In genomic region chr11:90083042-90083441, GRCm38 (mm10) we compare ENCODE assay signal across 28 mouse cellular contexts. TPM values are rescaled to one million over a fixed set of nuclear protein-coding genes. Genes with fewer than 3 reads are reported as not detected.
A peak's percentile ranks its signal among the peaks of the same experiment; 100 is the strongest.
DNase-seq lines count a peak whose midpoint lies in the region; ATAC-seq lines count a peak whose summit lies in the region.
"Had no signal": no experiment of that assay in that cellular context is flagged by ENCODE, and none has a peak within 500 bp of the region (broad histone marks: within the 10 kb centered on the region; RNA-seq: fewer than 3 reads in every experiment).

No protein-coding gene starts in this region.

- no peak overlapping the region for H3K4me2 ChIP-seq in embryonic facial prominence, embryonic 14.5 days (ENCODE audit: low read depth, low read length)
- no peak overlapping the region for H3K4me2 ChIP-seq in liver, embryonic 11.5 days
- H3K4me2 ChIP-seq: embryonic facial prominence, embryonic 12.5 days; hindbrain, embryonic 13.5 days; kidney, embryonic 15.5 days; limb, embryonic 15.5 days; liver, embryonic 15.5 days; lung, embryonic 15.5 days had no signal

- H3K27me3 ChIP-seq in embryonic facial prominence, embryonic 14.5 days (replicated peaks; ENCODE audit: control insufficient read depth, insufficient read depth, low read length): no peaks in the 10 kb centered on the region
- no peaks in the 10 kb centered on the region for H3K27me3 ChIP-seq in embryonic facial prominence, embryonic 10.5 days (replicated peaks; ENCODE audit: low read depth, poor library complexity, severe bottlenecking)
- no peaks in the 10 kb centered on the region for H3K27me3 ChIP-seq in liver, embryonic 11.5 days (replicated peaks; ENCODE audit: control insufficient read depth, insufficient read depth, low read length)
- H3K27me3 ChIP-seq: embryonic facial prominence, embryonic 12.5 days; hindbrain, embryonic 13.5 days; kidney, embryonic 15.5 days; limb, embryonic 15.5 days; liver, embryonic 15.5 days; lung, embryonic 15.5 days; megakaryocyte, embryonic 14.5 days had no signal

- peak; percentile 59 for DNase-seq in embryonic facial prominence, embryonic 14.5 days (ENCODE audit: low spot score)
- no peak for DNase-seq in embryonic facial prominence, embryonic 10.5 days (ENCODE audit: low spot score)
- peak; percentile 2 for DNase-seq in heart, adult 11 months
- DNase-seq in heart, adult 9 months (ENCODE audit: low spot score in 2 of 2): no peak
- DNase-seq in left cerebral cortex, postnatal 25 days (ENCODE audit: low spot score in 2 of 2): peak; percentile 15 to 75
- DNase-seq in left cerebral cortex, adult 11 months (ENCODE audit: low spot score): no peak
- DNase-seq in telencephalon, adult 2 months (ENCODE audit: low read depth, low spot score): peak; percentile 48
- DNase-seq in liver, embryonic 11.5 days (ENCODE audit: low spot score): no peak
- DNase-seq: adrenal gland, postnatal 14 days; cerebellum, adult 11 months; cerebellum, postnatal 10 days; gastrocnemius, postnatal 25 days; heart, adult 2 months; kidney, adult 11 months; kidney, postnatal 4 days; lung, postnatal 36 days; midbrain, embryonic 14.5 days; right cerebral cortex, postnatal 25 days; spleen, adult 18-20 months; thymus, postnatal 14 days had no signal

- H3K9me3 ChIP-seq in embryonic facial prominence, embryonic 14.5 days (ENCODE audit: control insufficient read depth, low read length): no peaks in the 10 kb centered on the region
- no peaks in the 10 kb centered on the region for H3K9me3 ChIP-seq in embryonic facial prominence, embryonic 10.5 days
- H3K9me3 ChIP-seq in liver, embryonic 11.5 days (ENCODE audit: control insufficient read depth, low read length): no peaks in the 10 kb centered on the region
- H3K9me3 ChIP-seq: embryonic facial prominence, embryonic 12.5 days; hindbrain, embryonic 13.5 days; kidney, embryonic 15.5 days; limb, embryonic 15.5 days; liver, embryonic 15.5 days; lung, embryonic 15.5 days; megakaryocyte, embryonic 14.5 days had no signal

- H3K9ac ChIP-seq in embryonic facial prominence, embryonic 14.5 days (ENCODE audit: low read depth, low read length): no peak overlapping the region
- no peak overlapping the region for H3K9ac ChIP-seq in liver, embryonic 11.5 days (ENCODE audit: low read depth, low read length)
- H3K9ac ChIP-seq: embryonic facial prominence, embryonic 12.5 days; hindbrain, embryonic 13.5 days; kidney, embryonic 15.5 days; limb, embryonic 15.5 days; liver, embryonic 15.5 days; lung, embryonic 15.5 days had no signal

- H3K4me3 ChIP-seq in embryonic facial prominence, embryonic 14.5 days (ENCODE audit: low read depth, low read length): no peak overlapping the region
- H3K4me3 ChIP-seq in embryonic facial prominence, embryonic 10.5 days: no peak overlapping the region
- H3K4me3 ChIP-seq in liver, embryonic 11.5 days (ENCODE audit: low read depth, low read length): no peak overlapping the region
- H3K4me3 ChIP-seq: embryonic facial prominence, embryonic 12.5 days; erythroblast, embryonic 14.5 days; heart, adult 2 months; hindbrain, embryonic 13.5 days; kidney, embryonic 15.5 days; limb, embryonic 15.5 days; liver, embryonic 15.5 days; lung, embryonic 15.5 days; megakaryocyte, embryonic 14.5 days had no signal

- H3K36me3 ChIP-seq in embryonic facial prominence, embryonic 14.5 days (ENCODE audit: control insufficient read depth, insufficient read depth, low read length): no peaks in the 10 kb centered on the region
- no peaks in the 10 kb centered on the region for H3K36me3 ChIP-seq in embryonic facial prominence, embryonic 10.5 days (replicated peaks)
- no peaks in the 10 kb centered on the region for H3K36me3 ChIP-seq in liver, embryonic 11.5 days (ENCODE audit: control insufficient read depth, insufficient read depth, low read length)
- H3K36me3 ChIP-seq: embryonic facial prominence, embryonic 12.5 days; hindbrain, embryonic 13.5 days; kidney, embryonic 15.5 days; limb, embryonic 15.5 days; liver, embryonic 15.5 days; lung, embryonic 15.5 days had no signal

- H3K4me1 ChIP-seq in embryonic facial prominence, embryonic 14.5 days (ENCODE audit: control insufficient read depth, insufficient read depth, low read length): peaks cover 10% of the 10 kb centered on the region; the same call in 1 of the 2 replicates
- no peaks in the 10 kb centered on the region; the same call in 1 of the 2 replicates for H3K4me1 ChIP-seq in embryonic facial prominence, embryonic 10.5 days
- H3K4me1 ChIP-seq in liver, embryonic 11.5 days (replicated peaks; ENCODE audit: control insufficient read depth, insufficient read depth, low read length): no peaks in the 10 kb centered on the region
- H3K4me1 ChIP-seq: kidney, embryonic 15.5 days; liver, embryonic 15.5 days; lung, embryonic 15.5 days; megakaryocyte, embryonic 14.5 days had no signal

- H3K27ac ChIP-seq in embryonic facial prominence, embryonic 14.5 days (replicated peaks; ENCODE audit: low read depth, low read length): no peak overlapping the region
- H3K27ac ChIP-seq in embryonic facial prominence, embryonic 10.5 days (replicated peaks): no peak overlapping the region
- H3K27ac ChIP-seq in liver, embryonic 11.5 days (ENCODE audit: low read depth, low read length): no peak overlapping the region
- H3K27ac ChIP-seq: embryonic facial prominence, embryonic 12.5 days; heart, adult 2 months; hindbrain, embryonic 13.5 days; kidney, embryonic 15.5 days; limb, embryonic 15.5 days; liver, embryonic 15.5 days; lung, embryonic 15.5 days had no signal

- WGBS in embryonic facial prominence, embryonic 14.5 days: 46% methylated on average over 3 of the region's 3 CpGs
- 85% methylated on average over 3 of the region's 3 CpGs for WGBS in embryonic facial prominence, embryonic 10.5 days
- WGBS in liver, embryonic 11.5 days: 84% methylated on average over 3 of the region's 3 CpGs

- intact Hi-C loops in left cerebral cortex, postnatal 25 days (cut with DNase I): no loop called here

- ATAC-seq in embryonic facial prominence, embryonic 14.5 days (ENCODE audit: low read depth): no peak
- no peak for ATAC-seq in liver, embryonic 11.5 days (replicated peaks; ENCODE audit: low FRiP score)

RNA-seq across cellular contexts. Expression of gene Tmem100, which starts 52.9 kb away (rescaled TPM):
- 29.7 and 32.3 TPM in 2 replicates for polyA plus RNA-seq in embryonic facial prominence, embryonic 14.5 days (2014; fragmentation: Nextera tagmentation; extraction: Ambion mirVana)
- polyA plus RNA-seq in embryonic facial prominence, embryonic 10.5 days (2016; fragmentation: Nextera tagmentation; extraction: Ambion mirVana): 7.0 and 7.7 TPM in 2 replicates
- 10 to 100 TPM; 19.2 to 19.7 TPM for total RNA-seq in left cerebral cortex, postnatal 25 days (2021)
- 1.3 and 1.5 TPM in 2 replicates for polyA plus RNA-seq in liver, embryonic 11.5 days (2014; fragmentation: Nextera tagmentation; extraction: Ambion mirVana)
- polyA plus RNA-seq: erythroblast, embryonic 14.5 days had no signal

Comparison
In these comparisons a context has a peak if more than half of its experiments do, and no peak if none do; other contexts are left out.
1. DNase-seq: peak in embryonic facial prominence, embryonic 14.5 days (single experiment), heart, adult 11 months (single experiment), left cerebral cortex, postnatal 25 days (2 of 2) and telencephalon, adult 2 months (single experiment); none in embryonic facial prominence, embryonic 10.5 days (single experiment), heart, adult 9 months (0 of 2), left cerebral cortex, adult 11 months (single experiment) and liver, embryonic 11.5 days (single experiment).